Mouse (Mus musculus) thymus, adult 2 months (tissue): ENCODE data around the gene Tbx6. TPM values are rescaled to one million over a fixed set of nuclear protein-coding genes. Genes with fewer than 3 reads are reported as not detected.
"Not testable (repeated sequence)": the region's sequence is repeated elsewhere in the genome, so short reads cannot be mapped to it uniquely, and the experiment has no call there.

ENCODE experiments used
- DNase-seq: peaks from one replicate; pipeline ENCODE4 v3.0.0; 2021
- H3K27ac ChIP-seq: fragments of 200-500 bp; 2 replicates; pipeline ENCODE4 v1.5.1; 2012; ENCODE audit warnings: low read length, control low read depth; ENCODE audit not compliant: control insufficient read depth, insufficient read depth
- H3K27me3 ChIP-seq: fragments of 200-500 bp; 2 replicates; pipeline ENCODE4 v1.6.1; 2012; ENCODE audit warnings: mild to moderate bottlenecking, low read length, moderate library complexity, mixed read lengths; ENCODE audit not compliant: control insufficient read depth, insufficient read depth
- H3K36me3 ChIP-seq: fragments of 200-500 bp; 2 replicates; pipeline ENCODE4 v1.6.1; 2012; ENCODE audit warnings: mild to moderate bottlenecking, low read length, moderate library complexity; ENCODE audit not compliant: control insufficient read depth, insufficient read depth
- H3K4me1 ChIP-seq: fragments of 200-500 bp; replicated peaks from 2 replicates; pipeline ENCODE4 v1.6.1; 2012; ENCODE audit warnings: low read length; ENCODE audit not compliant: control insufficient read depth, insufficient read depth
- H3K4me3 ChIP-seq: fragments of 200-500 bp; 2 replicates; pipeline ENCODE4 v1.5.1; 2012; ENCODE audit warnings: mild to moderate bottlenecking, low read length, control low read depth, moderate library complexity; ENCODE audit not compliant: control insufficient read depth, insufficient read depth
- CTCF ChIP-seq: fragments of 200-500 bp; IDR thresholded peaks from 2 replicates; pipeline ENCODE4 v1.5.1; 2012; ENCODE audit warnings: mild to moderate bottlenecking, control low read depth, low read length, moderate library complexity, borderline replicate concordance; ENCODE audit not compliant: control insufficient read depth, poor library complexity, insufficient read depth; ENCODE audit errors: extremely low read depth
- POLR2A ChIP-seq: fragments of 200-500 bp; IDR thresholded peaks from 2 replicates; pipeline ENCODE4 v1.6.1; 2012; ENCODE audit warnings: mild to moderate bottlenecking, low read length, control low read depth, moderate library complexity; ENCODE audit not compliant: control insufficient read depth, poor library complexity, insufficient read depth; ENCODE audit errors: extremely low read depth
- WGBS: fragments of 180-500 bp; shearing (Covaris S2); methylation state at CpG from one replicate; pipeline ENCODE4 v1.1.7; 2018; 5-methylcytosine and 5-hydroxymethylcytosine counted together
- polyA plus RNA-seq: library from polyadenylated mRNA; depleted of rRNA; stranded (reverse); fragments of >200 nt; gene quantifications from 2 replicates; pipeline ENCODE4 v1.2.3, GENCODE M21; 2012

Gene Tbx6
- polyA plus RNA-seq, 1 experiment = 37.9 TPM

DNA sequence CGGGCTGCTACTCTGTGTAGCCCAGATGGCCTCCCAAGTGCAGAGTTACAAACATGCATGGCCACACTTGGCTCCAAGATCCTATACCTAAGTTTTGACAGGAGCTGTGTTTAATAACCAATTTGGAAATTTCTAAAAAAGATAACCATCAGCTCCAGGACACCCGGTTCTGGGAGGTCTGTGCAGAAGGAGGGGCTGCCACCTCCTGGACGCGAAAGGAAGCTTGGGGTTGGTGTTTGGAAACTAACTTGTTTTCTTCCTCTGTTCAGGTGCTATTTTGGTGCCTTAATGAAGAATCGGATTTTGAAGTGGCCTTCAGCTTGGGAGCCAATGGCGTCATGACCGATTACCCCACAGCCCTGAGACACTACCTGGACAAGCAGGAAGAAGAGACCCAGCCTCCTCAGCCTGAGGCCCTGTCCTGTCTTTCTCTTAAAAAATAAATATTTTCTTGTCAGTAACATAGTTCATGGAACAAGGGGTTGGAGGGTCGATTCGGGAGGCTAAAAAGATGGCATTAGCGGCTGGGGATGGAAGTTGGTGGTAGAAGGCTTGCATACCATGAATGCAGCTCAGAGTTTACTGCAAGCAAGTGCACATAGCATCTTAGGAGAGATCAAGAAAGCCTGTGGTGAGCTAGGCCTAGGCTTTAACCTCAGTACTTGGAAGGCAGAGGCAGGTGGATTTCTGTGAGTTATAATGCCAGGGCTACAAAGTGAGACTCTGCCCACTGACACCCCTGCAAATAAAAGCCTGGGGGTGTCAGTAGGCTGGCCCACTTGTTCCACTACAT is 5.9 kb upstream of the Tbx6 start:
- no peak for DNase-seq

DNA sequence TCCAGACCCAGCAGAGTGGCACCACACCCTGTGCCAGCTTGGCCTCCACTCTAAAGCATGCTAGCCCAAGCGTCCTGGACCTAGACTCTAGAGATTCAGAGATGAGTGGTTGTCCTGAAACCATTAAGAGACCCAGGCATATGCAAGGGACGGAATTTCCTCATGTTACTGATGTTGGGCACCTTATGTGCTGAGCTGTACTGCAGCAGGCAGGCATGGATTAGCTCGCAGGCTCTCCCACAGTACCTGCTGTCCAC is 5.4 kb upstream of the Tbx6 start:
- WGBS = 88% methylated on average over 3 of the region's 3 CpGs
- Histone ChIP-seq H3K27me3 (no peaks in the 10 kb centered on the region), H3K27ac (peak overlapping the region; percentile 16; the same call in 1 of the 2 replicates), H3K4me3 (no peak overlapping the region), H3K4me1 (peaks cover 44% of the 10 kb centered on the region), H3K36me3 (no peaks in the 10 kb centered on the region)
- TF ChIP-seq CTCF (no peak), POLR2A (no peak)
- no peak for DNase-seq

More for the DNA sequence above, 5.9 kb upstream of the Tbx6 start:
- TF ChIP-seq CTCF (peak; percentile 34; the same call in 1 of the 2 replicates), POLR2A (no peak)
- Histone ChIP-seq H3K27me3 (no peaks in the 10 kb centered on the region), H3K36me3 (no peaks in the 10 kb centered on the region), H3K4me3 (no peak overlapping the region), H3K27ac (peak overlapping the region; percentile 38; the same call in 1 of the 2 replicates), H3K4me1 (peaks cover 40% of the 10 kb centered on the region)
- 69% methylated on average over 10 of the region's 10 CpGs for WGBS

DNA sequence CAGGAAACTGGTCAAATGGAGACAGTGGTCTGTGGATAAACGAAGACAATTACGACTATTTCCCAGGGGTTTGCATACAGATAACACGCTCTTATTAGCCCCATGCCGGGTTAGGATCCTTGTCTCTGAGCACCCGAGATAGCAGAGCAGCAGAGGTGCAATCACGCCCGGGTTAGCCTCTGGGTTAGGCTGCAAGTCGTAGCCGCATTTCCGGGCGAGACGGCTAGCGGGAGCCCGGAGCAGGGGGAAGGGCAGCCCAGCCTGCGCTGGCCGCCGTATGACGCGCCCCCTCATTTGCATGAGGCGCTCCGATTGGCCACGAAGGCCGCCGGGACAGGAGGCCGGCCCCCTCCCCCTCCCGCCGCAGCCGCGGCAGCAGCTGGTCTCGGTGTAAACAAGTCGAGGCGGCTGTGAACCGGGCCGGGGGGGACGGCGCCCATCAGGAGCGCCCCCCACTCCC is 4.7 kb upstream of the Tbx6 start, which contains the start of gene Ypel3:
Gene Ypel3, plus strand, starts transcription at position 358 of the 460 bp plus-strand sequence.
- WGBS = under 1% methylated on average over 37 of the region's 37 CpGs
- H3K36me3 ChIP-seq = no peaks in the 10 kb centered on the region

DNA sequence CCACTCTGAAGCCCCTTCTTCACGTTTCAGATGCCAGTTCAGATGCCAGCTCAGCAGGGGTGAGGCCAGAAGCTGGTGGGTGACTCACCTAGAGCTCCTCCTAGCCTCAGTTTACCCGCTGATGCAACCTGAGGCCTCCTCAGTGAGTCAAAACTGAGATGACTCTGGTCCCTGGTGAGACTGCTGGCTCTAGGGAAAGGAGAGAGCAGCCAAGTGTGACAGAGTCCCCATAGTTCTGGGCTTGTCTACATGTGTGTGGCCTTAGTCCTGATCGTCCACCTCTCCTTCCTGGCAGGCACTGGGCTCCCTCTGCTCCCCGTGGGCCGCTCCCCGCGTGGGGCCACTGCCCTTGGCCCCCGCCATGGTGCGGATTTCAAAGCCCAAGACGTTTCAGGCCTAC is 3.8 kb upstream of the Tbx6 start:
- Histone ChIP-seq H3K27me3 (no peaks in the 10 kb centered on the region), H3K4me3 (peak overlapping the region; percentile 56), H3K36me3 (no peaks in the 10 kb centered on the region), H3K4me1 (peaks cover 46% of the 10 kb centered on the region), H3K27ac (peak overlapping the region; percentile 32)
- DNase-seq = no peak
- TF ChIP-seq CTCF (no peak), POLR2A (no peak)
- WGBS = 47% methylated on average over 10 of the region's 10 CpGs

More for the DNA sequence above, 4.7 kb upstream of the Tbx6 start, which contains the start of gene Ypel3:
- H3K27ac ChIP-seq = peak within 1 kb of the TSS; percentile 32
- H3K4me1 ChIP-seq = peaks cover 46% of the 10 kb centered on the region
- H3K4me3 ChIP-seq = peak within 1 kb of the TSS; percentile 56
- 0 out of 2 replicates have a peak, but pooled peaks have one; percentile 24 for TF ChIP-seq CTCF
- TF ChIP-seq POLR2A = peak; percentile 89
- H3K27me3 ChIP-seq = no peaks in the 10 kb centered on the region
- peak; percentile 96 for DNase-seq

DNA sequence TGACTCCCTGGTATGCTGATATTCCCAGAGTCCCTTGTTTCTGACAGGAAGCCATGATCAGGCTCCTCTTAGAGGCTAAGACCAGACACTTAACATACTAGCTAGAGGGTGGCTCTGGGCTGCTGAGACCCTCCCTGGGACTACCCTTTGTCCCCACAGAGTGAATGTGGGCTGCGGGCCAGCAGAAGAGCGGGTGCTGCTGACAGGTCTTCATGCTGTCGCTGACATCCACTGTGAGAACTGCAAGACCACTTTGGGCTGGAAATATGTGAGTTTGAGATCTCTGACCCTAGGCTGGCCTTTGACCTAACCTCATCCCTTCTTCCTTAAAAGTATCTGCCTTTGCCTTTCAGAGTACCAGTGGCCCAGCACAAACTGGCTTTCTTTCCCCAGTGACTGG is 3.1 kb upstream of the Tbx6 start:
- no peak for DNase-seq
- TF ChIP-seq CTCF (no peak), POLR2A (no peak)
- Histone ChIP-seq H3K27ac (no peak overlapping the region), H3K4me3 (no peak overlapping the region; the same call in 1 of the 2 replicates), H3K4me1 (peaks cover 46% of the 10 kb centered on the region), H3K27me3 (no peaks in the 10 kb centered on the region), H3K36me3 (no peaks in the 10 kb centered on the region)
- WGBS = 97% methylated on average over 3 of the region's 3 CpGs

DNA sequence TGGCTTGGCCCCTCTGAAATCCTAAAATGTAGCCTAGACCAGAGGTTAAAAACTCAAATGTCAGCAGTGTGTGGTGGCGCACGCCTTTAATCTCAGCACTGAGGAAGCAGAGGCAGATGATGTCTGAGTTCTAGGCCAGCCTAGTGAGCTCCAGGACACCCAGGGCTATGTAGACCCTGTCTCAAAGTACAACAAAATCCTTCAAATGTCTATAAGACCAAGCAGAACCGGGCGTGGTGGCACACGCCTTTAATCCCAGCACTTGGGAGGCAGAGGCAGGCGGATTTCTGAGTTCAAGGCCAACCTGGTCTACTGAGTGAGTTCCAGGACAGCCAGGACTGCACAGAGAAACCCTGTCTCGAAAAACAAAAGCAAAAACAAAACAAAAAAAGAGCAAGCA is 2.2 kb upstream of the Tbx6 start:
- H3K4me3 ChIP-seq, H3K27me3 ChIP-seq, DNase-seq, H3K36me3 ChIP-seq, H3K27ac ChIP-seq: not testable (repeated sequence)
- H3K4me1 ChIP-seq = peaks cover 46% of the 10 kb centered on the region
- WGBS = 78% methylated on average over 7 of the region's 7 CpGs
